9 mouse cellular contexts compared by ENCODE assay signal in genomic region chr6:115888296-115888695, GRCm38 (mm10). TPM values are rescaled to one million over a fixed set of nuclear protein-coding genes. Genes with fewer than 3 reads are reported as not detected.
DNase-seq lines count a peak whose midpoint lies in the region; ATAC-seq and TF ChIP-seq lines count a peak whose summit lies in the region.
"Had no signal": no experiment of that assay in that cellular context is flagged by ENCODE, and none has a peak within 500 bp of the region (broad histone marks: within the 10 kb centered on the region; RNA-seq: fewer than 3 reads in every experiment).

No protein-coding gene starts in this region.

- peaks cover 27% of the 10 kb centered on the region for H3K36me3 ChIP-seq in heart, postnatal 0 days (replicated peaks; ENCODE audit: control insufficient read depth, insufficient read depth, low read length)

- TF ChIP-seq EP300 in heart, postnatal 0 days (IDR thresholded peaks at IDR 0.05; ENCODE audit: low read depth) = no peak

- H3K27me3 ChIP-seq in heart, postnatal 0 days (ENCODE audit: control insufficient read depth, insufficient read depth, low read length) = no peaks in the 10 kb centered on the region

- H3K4me3 ChIP-seq in heart, postnatal 0 days (ENCODE audit: low read depth, low read length) = no peak overlapping the region

- WGBS in heart, postnatal 0 days = 100% methylated on average over 3 of the region's 3 CpGs

- H3K9me3 ChIP-seq in heart, postnatal 0 days (replicated peaks; ENCODE audit: control insufficient read depth, low read length) = no peaks in the 10 kb centered on the region; the same call in 1 of the 2 replicates

- H3K4me1 ChIP-seq in heart, postnatal 0 days (ENCODE audit: control insufficient read depth, insufficient read depth) = peaks cover 7% of the 10 kb centered on the region; the same call in 1 of the 2 replicates

- H3K27ac ChIP-seq in heart, postnatal 0 days (ENCODE audit: low read depth) = no peak overlapping the region

- DNase-seq in heart, postnatal 0 days (ENCODE audit: low spot score) = no peak
- DNase-seq in heart, adult 8-10 months (ENCODE audit: low spot score) = no peak
- peak; percentile 30 to 69 for DNase-seq in spleen, postnatal 4 days (ENCODE audit: low spot score in 2 of 2)
- no peak for DNase-seq in spleen, adult 12 weeks (ENCODE audit: low spot score)
- peak; percentile 44 to 51 for DNase-seq in thymus, postnatal 36 days
- no peak for DNase-seq in yolk sac, embryonic 10.5 days (ENCODE audit: low spot score)
- DNase-seq in ovary, postnatal 14 days (ENCODE audit: low spot score) = no peak

- peak; percentile 42 for TF ChIP-seq CTCF in heart, postnatal 0 days (IDR thresholded peaks at IDR 0.05; ENCODE audit: low read depth)

- no peak for ATAC-seq in heart, postnatal 0 days (ENCODE audit: insufficient read depth, low read depth)
- peak; percentile 41; the same call in 1 of the 2 replicates for ATAC-seq in granulocyte monocyte progenitor cell, adult 5-6 weeks (replicated peaks; ENCODE audit: poor library complexity, severe bottlenecking)

- no peak overlapping the region for H3K4me2 ChIP-seq in heart, postnatal 0 days (ENCODE audit: low read depth, low read length)

- H3K9ac ChIP-seq in heart, postnatal 0 days (replicated peaks; ENCODE audit: low read depth, low read length) = no peak overlapping the region

RNA-seq across cellular contexts. Expression of gene Ift122, which starts 35.0 kb away (rescaled TPM):
- 17.8 and 25.8 TPM in 2 replicates for total RNA-seq in heart, postnatal 0 days (2014; rRNA removed; ENCODE audit: low replicate concordance)
- polyA plus RNA-seq in heart, postnatal 0 days (2015; fragmentation: Nextera tagmentation; extraction: Ambion mirVana) = 13.3 and 13.5 TPM in 2 replicates
- 1 to 10 TPM; 8.5 to 10.0 (median 9.0) TPM for total RNA-seq in heart, adult 8-10 months (2022)
- total RNA-seq in granulocyte monocyte progenitor cell, adult 5-6 weeks (2014; fragmentation: Nextera tagmentation) = 4.0 and 7.1 TPM in 2 replicates
- 4.6 and 5.7 TPM in 2 replicates for total RNA-seq in granulocyte monocyte progenitor cell, adult 5-6 weeks (2017)

RNA-seq across cellular contexts. Expression of gene Mbd4, which starts 35.1 kb away (rescaled TPM):
- 1.2 and 1.5 TPM in 2 replicates for total RNA-seq in heart, postnatal 0 days (2014; rRNA removed; ENCODE audit: low replicate concordance)
- polyA plus RNA-seq in heart, postnatal 0 days (2015; fragmentation: Nextera tagmentation; extraction: Ambion mirVana) = 3.4 and 4.8 TPM in 2 replicates
- 1 to 10 TPM in 3 of 4 experiments, under 1 TPM in 1; 0.98 to 1.5 (median 1.1) TPM for total RNA-seq in heart, adult 8-10 months (2022)
- total RNA-seq in granulocyte monocyte progenitor cell, adult 5-6 weeks (2014; fragmentation: Nextera tagmentation) = 25.2 and 31.1 TPM in 2 replicates
- 16.5 and 22.9 TPM in 2 replicates for total RNA-seq in granulocyte monocyte progenitor cell, adult 5-6 weeks (2017)

RNA-seq across cellular contexts. Expression of gene Rho, which starts 43.3 kb away (rescaled TPM):
- 1.3 TPM in 1 of 2 replicates, not detected in the other for total RNA-seq in heart, postnatal 0 days (2014; rRNA removed; ENCODE audit: low replicate concordance)
- polyA plus RNA-seq in heart, postnatal 0 days (2015; fragmentation: Nextera tagmentation; extraction: Ambion mirVana) = 0.04 TPM in 1 of 2 replicates, not detected in the other
- total RNA-seq in heart, adult 8-10 months (2022) = not detected
- not detected in 2 replicates for total RNA-seq in granulocyte monocyte progenitor cell, adult 5-6 weeks (2014; fragmentation: Nextera tagmentation)
- not detected in 2 replicates for total RNA-seq in granulocyte monocyte progenitor cell, adult 5-6 weeks (2017)

RNA-seq across cellular contexts. Expression of gene Efcab12, which starts 50.1 kb away (rescaled TPM):
- 1.5 TPM in 1 of 2 replicates, not detected in the other for total RNA-seq in heart, postnatal 0 days (2014; rRNA removed; ENCODE audit: low replicate concordance)
- 0.29 and 0.30 TPM in 2 replicates for polyA plus RNA-seq in heart, postnatal 0 days (2015; fragmentation: Nextera tagmentation; extraction: Ambion mirVana)
- under 1 TPM; 0.20 to 0.53 (median 0.36) TPM for total RNA-seq in heart, adult 8-10 months (2022)
- not detected in 2 replicates for total RNA-seq in granulocyte monocyte progenitor cell, adult 5-6 weeks (2014; fragmentation: Nextera tagmentation)
- 0.21 and 0.26 TPM in 2 replicates for total RNA-seq in granulocyte monocyte progenitor cell, adult 5-6 weeks (2017)

RNA-seq across cellular contexts. Expression of gene H1foo, which starts 56.4 kb away (rescaled TPM):
- not detected in 2 replicates for total RNA-seq in heart, postnatal 0 days (2014; rRNA removed; ENCODE audit: low replicate concordance)
- polyA plus RNA-seq in heart, postnatal 0 days (2015; fragmentation: Nextera tagmentation; extraction: Ambion mirVana) = not detected in 2 replicates
- total RNA-seq in heart, adult 8-10 months (2022) = not detected
- total RNA-seq in granulocyte monocyte progenitor cell, adult 5-6 weeks (2014; fragmentation: Nextera tagmentation) = not detected in 2 replicates
- not detected in 2 replicates for total RNA-seq in granulocyte monocyte progenitor cell, adult 5-6 weeks (2017)
- polyA plus RNA-seq: large intestine, adult 2 months had no signal

Comparison
In these comparisons a context has a peak if more than half of its experiments do, and no peak if none do; other contexts are left out.
1. DNase-seq: peak in spleen, postnatal 4 days (2 of 2) and thymus, postnatal 36 days (2 of 2); none in heart, postnatal 0 days (single experiment), heart, adult 8-10 months (single experiment), spleen, adult 12 weeks (single experiment), yolk sac, embryonic 10.5 days (single experiment) and ovary, postnatal 14 days (single experiment).